Mouse (Mus musculus): ENCODE measurements around the gene Ces5a. TPM values are rescaled to one million over a fixed set of nuclear protein-coding genes. Genes with fewer than 3 reads are reported as not detected.
A peak's percentile ranks its signal among the peaks of the same experiment; 100 is the strongest.
"Not testable (repeated sequence)": the region's sequence is repeated elsewhere in the genome, so short reads cannot be mapped to it uniquely, and the experiment has no call there.

Gene Ces5a
- polyA plus RNA-seq, 1 experiment from 2014 or later = 1.3 TPM

DNA sequence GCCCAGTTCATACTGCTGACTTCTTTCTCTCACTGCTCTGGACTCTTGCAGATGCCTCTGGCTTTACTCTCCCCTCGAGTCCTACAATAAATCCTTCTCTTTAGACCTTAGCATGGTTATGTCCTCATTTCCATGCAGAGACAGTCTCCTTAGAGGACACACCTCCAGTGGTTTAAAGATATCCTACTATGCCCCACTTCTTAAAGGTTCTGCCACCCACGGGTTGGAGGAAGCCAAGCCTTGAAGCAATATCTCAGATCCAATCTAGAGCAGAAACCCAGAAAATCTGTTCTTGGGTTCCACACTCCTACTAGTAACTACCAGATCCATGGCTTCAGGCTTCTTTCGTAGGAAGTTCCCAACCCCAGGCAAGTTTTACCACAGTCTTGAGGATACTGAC, 25.6 kb upstream of the Ces5a start:
- Histone ChIP-seq H3K27ac (replicated peaks) (no peak overlapping the region), H3K4me2 (no peak overlapping the region), H3K4me1 (replicated peaks) (no peaks in the 10 kb centered on the region), H3K36me3 (no peaks in the 10 kb centered on the region), H3K4me3 (no peak overlapping the region), H3K27me3 (no peaks in the 10 kb centered on the region), H3K9ac (no peak overlapping the region), H3K9me3 (no peaks in the 10 kb centered on the region)
- no peak for ATAC-seq (ENCODE audit: low FRiP score, low read depth)
- 85% methylated on average over 3 of the region's 3 CpGs for WGBS

DNA sequence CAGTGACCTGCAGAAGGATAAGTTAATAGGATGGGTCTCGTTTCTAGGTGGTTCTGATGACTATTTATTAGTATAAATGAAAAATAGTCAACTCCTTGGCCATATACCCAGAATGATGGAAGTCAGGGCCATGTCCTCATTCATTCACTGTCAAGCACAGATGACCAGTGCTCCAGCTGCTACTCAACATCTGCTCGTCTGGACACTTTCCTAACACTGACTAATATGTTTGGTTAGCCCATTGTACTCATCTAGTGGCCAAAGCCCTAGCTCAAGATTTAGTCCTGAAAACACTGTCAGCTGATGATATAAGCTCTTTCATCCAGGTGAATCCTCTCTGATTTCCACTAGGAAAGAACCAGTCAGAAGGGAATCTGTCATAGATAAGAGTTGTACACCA, 24.1 kb upstream of the Ces5a start:
- H3K4me1 ChIP-seq (replicated peaks) = no peaks in the 10 kb centered on the region
- ATAC-seq (ENCODE audit: low FRiP score, low read depth) = no peak
- H3K9me3 ChIP-seq = peaks cover 3% of the 10 kb centered on the region
- WGBS = 87% methylated on average over 2 of the region's 2 CpGs
- H3K9ac ChIP-seq = no peak overlapping the region
- no peaks in the 10 kb centered on the region for H3K27me3 ChIP-seq
- no peak overlapping the region for H3K4me2 ChIP-seq
- no peaks in the 10 kb centered on the region for H3K36me3 ChIP-seq
- no peak overlapping the region for H3K27ac ChIP-seq (replicated peaks)
- no peak overlapping the region for H3K4me3 ChIP-seq

DNA sequence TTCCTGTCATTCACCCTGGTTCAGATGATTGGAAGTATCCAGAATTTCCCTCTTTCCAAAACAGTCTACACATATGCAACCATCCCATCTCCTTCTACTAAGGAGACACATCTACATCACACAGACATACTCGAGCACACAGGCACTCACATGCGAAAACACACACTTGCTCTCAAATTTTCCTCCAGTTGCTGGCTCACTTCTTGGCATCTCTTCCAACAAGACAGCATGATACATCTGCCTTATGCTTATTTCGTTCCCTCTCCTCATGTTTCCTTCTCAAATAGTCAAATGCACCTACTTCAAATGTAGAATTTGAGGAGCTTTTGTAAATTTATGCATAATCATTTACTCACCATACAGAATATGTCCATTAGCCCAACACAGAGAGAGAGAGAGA, 33.0 kb downstream of the Ces5a start:
- H3K4me3 ChIP-seq = no peak overlapping the region
- H3K27ac ChIP-seq (replicated peaks) = no peak overlapping the region
- H3K9me3 ChIP-seq = no peaks in the 10 kb centered on the region
- no peak for ATAC-seq (ENCODE audit: low FRiP score, low read depth)
- H3K9ac ChIP-seq = no peak overlapping the region
- 78% methylated on average over 3 of the region's 3 CpGs for WGBS
- no peaks in the 10 kb centered on the region for H3K4me1 ChIP-seq (replicated peaks)
- no peaks in the 10 kb centered on the region for H3K27me3 ChIP-seq
- no peak overlapping the region for H3K4me2 ChIP-seq
- H3K36me3 ChIP-seq = no peaks in the 10 kb centered on the region

DNA sequence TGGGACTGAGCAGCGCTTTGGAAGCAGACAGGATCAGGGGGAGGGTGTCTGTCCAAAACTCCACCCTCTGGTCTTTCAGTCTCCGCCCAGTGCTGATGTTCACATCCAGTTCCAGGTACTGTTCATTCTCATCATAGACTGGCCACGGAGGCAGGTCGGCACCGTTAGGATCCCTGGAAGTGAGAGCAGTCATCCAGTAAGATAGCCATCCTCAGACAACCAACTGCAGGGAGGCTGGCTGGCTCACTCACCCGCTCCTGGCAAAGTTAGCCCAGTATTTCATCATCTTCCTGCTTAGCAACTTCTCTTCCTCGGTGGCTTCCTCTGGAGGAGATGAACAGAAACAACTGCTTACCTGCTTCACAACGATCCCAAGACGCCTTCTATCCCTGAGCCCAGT, 36.2 kb downstream of the Ces5a start:
- H3K27ac ChIP-seq (replicated peaks) = no peak overlapping the region
- no peaks in the 10 kb centered on the region for H3K36me3 ChIP-seq
- H3K27me3 ChIP-seq = no peaks in the 10 kb centered on the region
- no peak overlapping the region for H3K4me3 ChIP-seq
- H3K9ac ChIP-seq = no peak overlapping the region
- H3K9me3 ChIP-seq = no peaks in the 10 kb centered on the region
- H3K4me1 ChIP-seq (replicated peaks) = no peaks in the 10 kb centered on the region
- no peak for ATAC-seq (ENCODE audit: low FRiP score, low read depth)
- H3K4me2 ChIP-seq = peak overlapping the region; percentile 6; the same call in 1 of the 2 replicates
- 46% methylated on average over 9 of the region's 9 CpGs for WGBS

DNA sequence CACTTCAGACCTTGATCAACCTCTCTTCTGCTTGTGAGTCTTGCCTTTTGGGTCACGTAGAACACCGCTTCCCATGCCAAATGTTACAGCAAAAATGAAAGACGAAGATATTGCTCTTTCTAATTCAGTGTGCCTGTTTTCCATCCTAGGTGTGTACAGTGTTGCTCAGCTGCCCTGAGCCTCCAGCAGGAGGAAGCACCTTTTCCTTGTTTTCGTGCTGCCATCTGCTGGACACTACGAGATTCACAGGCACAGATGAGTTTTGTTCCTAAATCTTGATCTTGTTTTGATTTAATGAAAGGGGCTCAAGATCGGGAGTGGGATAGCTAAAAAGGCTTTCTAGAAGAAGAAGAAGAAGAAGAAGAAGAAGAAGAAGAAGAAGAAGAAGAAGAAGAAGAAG, 40.3 kb downstream of the Ces5a start:
- 29% methylated on average over 6 of the region's 6 CpGs for WGBS
- no peaks in the 10 kb centered on the region for H3K27me3 ChIP-seq
- H3K27ac ChIP-seq (replicated peaks) = no peak overlapping the region
- H3K36me3 ChIP-seq = no peaks in the 10 kb centered on the region
- no peaks in the 10 kb centered on the region for H3K9me3 ChIP-seq
- H3K4me1 ChIP-seq (replicated peaks) = no peaks in the 10 kb centered on the region
- no peak for ATAC-seq (ENCODE audit: low FRiP score, low read depth)
- no peak overlapping the region for H3K4me3 ChIP-seq
- H3K9ac ChIP-seq = no peak overlapping the region
- no peak overlapping the region for H3K4me2 ChIP-seq

DNA sequence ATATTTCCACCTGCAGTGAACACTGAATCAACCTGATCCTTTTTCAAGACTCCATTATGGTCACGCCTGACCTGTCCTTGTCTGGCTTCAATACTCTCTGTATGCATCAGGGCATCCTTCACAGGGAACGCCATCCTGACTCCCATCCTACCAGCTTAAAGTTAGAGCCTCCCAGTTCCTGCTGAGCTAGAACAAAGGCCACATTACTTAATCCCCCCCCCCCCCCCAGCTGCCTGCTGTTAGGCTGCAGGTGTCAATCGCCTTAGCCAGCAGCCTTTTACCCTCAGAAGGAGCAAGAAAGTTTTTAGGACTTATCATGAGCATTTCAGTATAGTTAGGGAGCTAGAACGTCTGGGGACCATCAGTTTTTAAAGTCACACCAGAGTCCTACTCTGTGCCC, 46.9 kb downstream of the Ces5a start:
- Histone ChIP-seq H3K36me3 (no peaks in the 10 kb centered on the region), H3K9me3 (no peaks in the 10 kb centered on the region), H3K4me2 (no peak overlapping the region), H3K27me3 (no peaks in the 10 kb centered on the region), H3K4me3 (no peak overlapping the region), H3K9ac (no peak overlapping the region), H3K27ac (replicated peaks) (no peak overlapping the region), H3K4me1 (replicated peaks) (no peaks in the 10 kb centered on the region)
- no peak for ATAC-seq (ENCODE audit: low FRiP score, low read depth)
- WGBS = 20% methylated on average over 4 of the region's 4 CpGs

DNA sequence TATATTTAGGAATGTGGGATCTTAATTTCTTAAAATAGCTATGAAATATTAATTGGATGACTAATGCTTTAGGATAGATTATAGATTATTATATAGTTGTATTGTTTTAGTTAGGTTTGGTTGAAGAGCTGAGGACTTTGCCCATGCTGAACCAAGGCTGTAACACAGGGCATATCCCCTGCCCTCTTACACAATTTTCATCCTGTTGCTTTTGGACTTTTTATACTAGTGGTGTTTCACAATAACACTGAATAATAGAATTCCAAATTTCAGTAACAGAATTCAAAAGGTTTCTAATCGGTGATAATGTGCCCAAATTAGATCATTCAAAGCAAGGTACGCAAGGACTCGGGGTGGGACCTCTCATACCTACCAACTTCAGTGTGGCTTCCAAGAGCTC, 57.4 kb downstream of the Ces5a start:
- WGBS = 96% methylated on average over 3 of the region's 3 CpGs
- H3K4me1 ChIP-seq (replicated peaks) = no peaks in the 10 kb centered on the region
- no peak for ATAC-seq (ENCODE audit: low FRiP score, low read depth)
- H3K9ac ChIP-seq = no peak overlapping the region
- H3K4me3 ChIP-seq = no peak overlapping the region
- no peak overlapping the region for H3K4me2 ChIP-seq
- H3K27me3 ChIP-seq = no peaks in the 10 kb centered on the region
- H3K36me3 ChIP-seq = no peaks in the 10 kb centered on the region
- no peak overlapping the region for H3K27ac ChIP-seq (replicated peaks)
- no peaks in the 10 kb centered on the region for H3K9me3 ChIP-seq

DNA sequence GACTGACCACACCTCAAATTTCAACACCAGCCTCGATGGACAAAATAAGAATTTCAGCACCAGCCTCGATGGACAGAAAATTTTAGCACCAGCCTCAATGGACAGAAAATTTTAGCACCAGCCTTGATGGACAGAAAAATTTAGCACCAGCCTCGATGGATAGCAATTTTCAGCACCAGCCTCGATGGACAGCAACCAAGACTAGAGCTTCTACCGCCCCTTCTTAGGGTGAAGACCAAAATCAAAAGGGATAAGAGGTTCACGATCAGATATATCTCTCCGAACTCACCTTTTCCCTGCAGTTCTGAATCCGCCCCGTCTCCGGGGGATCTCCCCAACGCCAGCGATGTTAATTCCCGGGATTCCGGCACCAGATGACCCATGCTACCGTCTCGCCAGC, 65.9 kb downstream of the Ces5a start:
- not testable (repeated sequence) for H3K4me2 ChIP-seq; H3K4me1 ChIP-seq (replicated peaks); H3K9me3 ChIP-seq; H3K27me3 ChIP-seq; H3K36me3 ChIP-seq; H3K9ac ChIP-seq; ATAC-seq (ENCODE audit: low FRiP score, low read depth); H3K4me3 ChIP-seq; H3K27ac ChIP-seq (replicated peaks)
- 90% methylated on average over 16 of the region's 16 CpGs for WGBS

DNA sequence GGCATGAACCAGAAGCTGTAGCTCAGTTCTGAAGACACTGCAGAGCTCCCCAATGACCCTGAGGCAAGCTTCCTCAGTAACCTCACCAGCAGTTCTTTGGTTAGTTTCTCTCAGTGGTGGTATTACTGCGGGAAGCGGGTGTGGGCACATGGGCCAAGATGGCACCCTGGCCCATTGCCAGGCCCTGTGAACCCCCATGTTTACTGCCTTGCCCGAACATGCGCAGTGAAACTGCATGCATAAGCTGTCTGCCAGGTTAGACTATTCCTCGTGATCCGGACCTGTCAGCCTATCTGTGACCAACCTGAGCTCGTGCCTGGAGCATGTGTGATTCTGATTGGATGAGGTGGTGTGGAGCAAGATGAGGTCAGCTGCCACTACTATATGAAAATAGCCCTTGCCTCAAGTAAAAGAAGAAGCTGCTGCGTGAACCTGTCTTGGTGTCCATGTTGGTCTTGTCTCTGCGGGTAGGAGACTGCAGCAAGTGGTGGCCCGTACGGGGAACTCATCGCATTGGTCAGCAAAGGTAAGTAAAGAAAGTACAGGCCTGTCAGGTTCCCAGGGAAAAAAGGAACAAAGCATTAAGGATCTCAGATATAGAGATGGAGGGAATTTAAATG, 81.3 kb downstream of the Ces5a start:
- no peak overlapping the region for H3K4me3 ChIP-seq
- H3K9ac ChIP-seq = no peak overlapping the region
- H3K9me3 ChIP-seq = no peaks in the 10 kb centered on the region
- no peaks in the 10 kb centered on the region for H3K36me3 ChIP-seq
- no peak for ATAC-seq (ENCODE audit: low FRiP score, low read depth)
- WGBS = 97% methylated on average over 12 of the region's 12 CpGs
- no peaks in the 10 kb centered on the region for H3K4me1 ChIP-seq (replicated peaks)
- no peaks in the 10 kb centered on the region for H3K27me3 ChIP-seq
- no peak overlapping the region for H3K4me2 ChIP-seq
- no peak overlapping the region for H3K27ac ChIP-seq (replicated peaks)

Other genes starting within 250 kb of the Ces5a start
- not detected in 2 replicates for gene Ces1g, start 198.5 kb downstream of the Ces5a start, polyA plus RNA-seq (2015; fragmentation: Nextera tagmentation; extraction: Ambion mirVana)
- not detected in 2 replicates for gene Ces1h, start 156.1 kb downstream of the Ces5a start, polyA plus RNA-seq (2015; fragmentation: Nextera tagmentation; extraction: Ambion mirVana)

All from hindbrain, embryonic 15.5 days (tissue).